Mouse (Mus musculus): Measurements from ENCODE around the gene Gm20738.
"Not testable (repeated sequence)": the region's sequence is repeated elsewhere in the genome, so short reads cannot be mapped to it uniquely, and the experiment has no call there.

Gene Gm20738

GRCm38 (mm10) chrY:37957511-37957910, at the start of gene Gm20738:
Gene Gm20738, plus strand, starts transcription at chrY:37957811.
- not testable (repeated sequence) for DNase-seq (ENCODE audit: low read depth)

Data from induced T-regulatory cell, adult 2 months (primary cell).